Mouse (Mus musculus) stomach, embryonic 14.5 days (tissue): Measurements from ENCODE around the gene Gatad1. TPM values are rescaled to one million over a fixed set of nuclear protein-coding genes. Genes with fewer than 3 reads are reported as not detected.

Experiments
- ATAC-seq: fragments of 200-750 bp; cut with Nextera tagmentation; 2 replicates; pipeline ENCODE4 v1.8.0; 2017; ENCODE audit warnings: low read depth, moderate TSS enrichment; ENCODE audit not compliant: insufficient number of reproducible peaks, insufficient read depth, low FRiP score
- H3K27ac ChIP-seq: fragments of 300-500 bp; sonication (generic); 2 replicates; pipeline ENCODE4 v1.5.1; 2014; ENCODE audit warnings: mild to moderate bottlenecking, low read length, moderate library complexity, mixed read lengths
- H3K27me3 ChIP-seq: fragments of 300-500 bp; sonication (generic); 2 replicates; pipeline ENCODE4 v1.6.1; 2014; ENCODE audit warnings: low read length, control low read depth, mixed read lengths; ENCODE audit not compliant: control insufficient read depth, insufficient read depth
- H3K36me3 ChIP-seq: fragments of 300-500 bp; sonication (generic); 2 replicates; pipeline ENCODE4 v1.6.1; 2014; ENCODE audit warnings: mild to moderate bottlenecking, control low read depth, low read length, moderate library complexity, mixed read lengths; ENCODE audit not compliant: control insufficient read depth, insufficient read depth
- H3K4me1 ChIP-seq: fragments of 300-500 bp; sonication (generic); 2 replicates; pipeline ENCODE4 v1.6.1; 2014; ENCODE audit warnings: low read length, control low read depth, mixed read lengths; ENCODE audit not compliant: control insufficient read depth, insufficient read depth
- H3K4me2 ChIP-seq: fragments of 300-500 bp; sonication (generic); replicated peaks from 2 replicates; pipeline ENCODE4 v1.6.1; 2014; ENCODE audit warnings: low read depth, low read length, control low read depth
- H3K4me3 ChIP-seq: fragments of 300-500 bp; sonication (generic); 2 replicates; pipeline ENCODE4 v1.5.1; 2014; ENCODE audit warnings: low read depth, low read length, control low read depth
- H3K9ac ChIP-seq: fragments of 300-500 bp; sonication (generic); replicated peaks from 2 replicates; pipeline ENCODE4 v1.6.1; 2014; ENCODE audit warnings: low read depth, mild to moderate bottlenecking, control low read depth, low read length, moderate library complexity, mixed read lengths
- H3K9me3 ChIP-seq: fragments of 300-500 bp; sonication (generic); 2 replicates; pipeline ENCODE4 v1.6.1; 2016; ENCODE audit warnings: low read depth, low read length, control low read depth; ENCODE audit not compliant: control insufficient read depth
- WGBS: fragments of 180-500 bp; shearing (Covaris S2); extraction: QIAGEN DNeasy Blood & Tissue Kit; methylation state at CpG from one replicate; pipeline ENCODE4 v1.1.7; 2014; 5-methylcytosine and 5-hydroxymethylcytosine counted together
- microRNA-seq: library from miRNA; unstranded; fragments of <30 nt; microRNA quantifications from one replicate; pipeline ENCODE4, GENCODE M21; 2016
- polyA plus RNA-seq: library from polyadenylated mRNA; unstranded; fragments of >200 nt; fragmentation: Nextera tagmentation; extraction: Ambion mirVana; gene quantifications from 2 replicates; pipeline ENCODE4 v1.2.1, GENCODE M21; 2014

Gene Gatad1
- polyA plus RNA-seq, 1 experiment from 2014 or later: 73.9 TPM

GRCm38 (mm10) chr5:3598766-3599165 lies 58.2 kb downstream of the Gatad1 start:
- Histone ChIP-seq H3K4me2 (no peak overlapping the region), H3K9me3 (no peaks in the 10 kb centered on the region), H3K9ac (no peak overlapping the region), H3K36me3 (peaks cover 1% of the 10 kb centered on the region; the same call in 1 of the 2 replicates), H3K27me3 (no peaks in the 10 kb centered on the region), H3K4me1 (peaks cover 7% of the 10 kb centered on the region), H3K4me3 (no peak overlapping the region), H3K27ac (no peak overlapping the region)
- WGBS: 87% methylated on average over 5 of the region's 5 CpGs
- ATAC-seq: no peak

- ATAC-seq: no peak
- Histone ChIP-seq H3K9me3 (no peaks in the 10 kb centered on the region), H3K4me2 (peak overlapping the region; percentile 66), H3K27ac (no peak overlapping the region), H3K9ac (0 out of 2 replicates have a peak overlapping the region, but pooled peaks have one; percentile 41), H3K4me3 (peak overlapping the region; percentile 84; the same call in 1 of the 2 replicates), H3K4me1 (peaks cover 7% of the 10 kb centered on the region), H3K36me3 (no peaks in the 10 kb centered on the region), H3K27me3 (no peaks in the 10 kb centered on the region)
These were observed 59.8 kb downstream of the Gatad1 start for GRCm38 (mm10) chr5:3597171-3597570.

DNA sequence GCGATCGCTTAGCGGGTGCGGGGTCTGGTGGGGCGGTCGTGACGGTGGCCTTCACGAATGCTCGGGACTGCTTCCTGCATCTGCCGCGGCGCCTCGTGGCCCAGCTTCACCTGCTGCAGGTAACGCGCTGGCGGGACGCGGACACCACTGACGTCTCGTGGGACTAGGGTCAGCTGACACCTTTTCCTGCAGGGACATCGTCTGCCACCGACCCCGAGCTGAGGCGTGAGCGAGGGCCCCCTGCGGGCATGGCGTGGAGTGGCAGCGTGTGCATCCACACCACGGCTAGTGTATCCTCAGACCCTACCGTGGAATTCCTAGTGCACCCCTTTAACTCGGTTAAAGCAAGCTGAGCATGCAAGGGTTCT lies 60.6 kb downstream of the Gatad1 start, which contains the start of gene Rbm48:
Gene Rbm48 (minus strand): TSS at position 187 of the 368 bp plus-strand sequence.
- peak within 1 kb of the TSS; percentile 84 for H3K4me3 ChIP-seq
- H3K27ac ChIP-seq: peak within 1 kb of the TSS; percentile 56; the same call in 1 of the 2 replicates
- H3K9me3 ChIP-seq: no peaks in the 10 kb centered on the region
- no peaks in the 10 kb centered on the region for H3K27me3 ChIP-seq
- peak; percentile 85 for ATAC-seq
- peak within 1 kb of the TSS; percentile 41; the same call in 1 of the 2 replicates for H3K9ac ChIP-seq
- peaks cover 1% of the 10 kb centered on the region; the same call in 1 of the 2 replicates for H3K36me3 ChIP-seq
- H3K4me2 ChIP-seq: peak within 1 kb of the TSS; percentile 66
- H3K4me1 ChIP-seq: peaks cover 7% of the 10 kb centered on the region
- WGBS: 0% methylated on average over 31 of the region's 31 CpGs

DNA sequence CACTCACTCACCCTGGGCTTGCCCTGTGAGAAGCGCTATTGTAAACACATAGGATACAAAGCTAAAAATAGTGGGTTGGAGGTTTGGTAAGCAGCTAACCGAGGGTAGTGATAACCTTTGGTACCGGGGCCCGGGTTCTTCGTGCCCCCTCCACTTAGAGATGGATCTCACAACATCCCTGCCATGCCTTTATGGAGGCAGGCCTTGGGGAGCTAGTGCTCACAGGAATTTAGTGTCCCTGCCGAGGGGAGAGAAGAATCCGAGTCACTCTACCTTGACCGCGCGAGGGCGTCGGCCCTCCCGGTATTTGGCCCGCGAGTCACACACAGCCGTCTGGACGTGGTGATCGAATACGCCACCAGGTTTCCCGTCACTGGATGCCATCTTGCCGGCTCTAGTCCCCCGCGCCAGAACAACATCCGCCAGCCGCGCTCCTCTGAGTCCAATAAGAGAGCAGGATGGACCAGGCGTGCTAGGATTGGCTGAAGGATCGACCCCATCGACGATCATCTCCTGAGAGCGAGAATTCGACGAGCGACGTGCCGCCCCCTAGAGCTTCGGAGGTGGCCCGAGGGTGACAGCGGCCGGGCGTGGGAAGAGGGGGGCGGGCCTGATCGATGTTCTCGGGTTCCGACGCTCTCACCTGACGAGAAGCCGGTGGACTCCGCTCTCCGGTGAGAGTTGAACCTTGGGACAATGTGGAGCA lies 61.1 kb downstream of the Gatad1 start, which contains the start of gene Pex1:
Gene Pex1 (plus strand): TSS at position 374 of the 706 bp plus-strand sequence.
- H3K4me3 ChIP-seq: peak within 1 kb of the TSS; percentile 84
- H3K27ac ChIP-seq: peak within 1 kb of the TSS; percentile 56; the same call in 1 of the 2 replicates
- under 1% methylated on average over 50 of the region's 50 CpGs for WGBS
- peaks cover 7% of the 10 kb centered on the region for H3K4me1 ChIP-seq
- no peaks in the 10 kb centered on the region for H3K27me3 ChIP-seq
- H3K36me3 ChIP-seq: peaks cover 7% of the 10 kb centered on the region; the same call in 1 of the 2 replicates
- H3K4me2 ChIP-seq: peak within 1 kb of the TSS; percentile 66
- H3K9me3 ChIP-seq: no peaks in the 10 kb centered on the region
- ATAC-seq: peak; percentile 97
- H3K9ac ChIP-seq: peak within 1 kb of the TSS; percentile 41; the same call in 1 of the 2 replicates

Small RNAs within 50 kb of the gene (microRNA-seq; reads per million reads assigned to microRNA genes)
- gene Gm22926 (not detected), gene Gm26238 (not detected)

Other genes with a start within 250 kb of the Gatad1 start
- gene Fam133b, start 113.4 kb downstream of the Gatad1 start, polyA plus RNA-seq: 39.0 and 44.4 TPM in 2 replicates
- gene 1700109H08Rik, start 85.6 kb downstream of the Gatad1 start, polyA plus RNA-seq: 4.7 and 5.4 TPM in 2 replicates
- 19.2 and 19.8 TPM in 2 replicates for gene Pex1, start 61.1 kb downstream of the Gatad1 start, polyA plus RNA-seq
- gene Rbm48, start 60.6 kb downstream of the Gatad1 start, polyA plus RNA-seq: 16.9 and 17.3 TPM in 2 replicates
- gene Tmbim7, start 6.0 kb downstream of the Gatad1 start, polyA plus RNA-seq: not detected in 2 replicates
- gene Ankib1, start 145.7 kb upstream of the Gatad1 start, polyA plus RNA-seq: 13.5 and 14.0 TPM in 2 replicates
- 48.9 and 49.9 TPM in 2 replicates for gene Krit1, start 146.0 kb upstream of the Gatad1 start, polyA plus RNA-seq
- 0.10 TPM in 1 of 2 replicates, not detected in the other for gene Lrrd1, start 188.0 kb upstream of the Gatad1 start, polyA plus RNA-seq
- gene Mterf1a, start 236.7 kb upstream of the Gatad1 start, polyA plus RNA-seq: 9.9 and 10.1 TPM in 2 replicates